Mouse (Mus musculus): ENCODE data around the gene Dop1a.

DNA sequence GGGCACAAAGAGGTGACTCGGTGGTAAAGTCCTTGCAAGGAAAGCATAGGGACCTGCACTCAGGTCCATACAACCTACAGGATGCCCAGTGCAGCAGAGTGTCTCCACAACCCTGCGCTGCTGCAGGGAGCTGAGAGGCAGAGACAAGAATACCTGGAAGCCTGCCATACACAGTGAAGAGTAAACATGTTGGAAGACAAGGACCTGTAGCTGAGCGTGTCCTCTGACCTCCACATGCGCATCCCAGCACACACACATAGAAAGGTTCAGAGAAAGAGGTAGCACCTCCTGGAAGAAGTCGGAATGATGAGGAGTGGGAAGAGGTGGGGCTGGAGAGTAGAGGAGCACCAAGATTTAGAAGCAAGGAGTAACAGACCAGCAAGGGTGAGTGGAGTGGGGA, 67.1 kb downstream of the Dop1a start:
- TF ChIP-seq CTCF (IDR thresholded peaks at IDR 0.05) (no peak), POLR2A (IDR thresholded peaks at IDR 0.05; ENCODE audit: insufficient read depth, low read depth, low read length) (no peak), EP300 (IDR thresholded peaks at IDR 0.05; ENCODE audit: insufficient read depth, low read depth, low read length) (no peak)

Data from heart, adult 2 months (tissue).